Mouse (Mus musculus): ENCODE results near the gene Otof. TPM values are rescaled to one million over a fixed set of nuclear protein-coding genes. Genes with fewer than 3 reads are reported as not detected.

The Otof gene
- total RNA-seq, 2 experiments from 2014 or later: 1.2 to 1.7 TPM

GRCm38 (mm10) chr5:30343107-30343506, 118.6 kb downstream of the Otof start:
- DNase-seq (ENCODE audit: low spot score in 2 of 2): peak in 1 of 2 experiments; percentile 65

DNA sequence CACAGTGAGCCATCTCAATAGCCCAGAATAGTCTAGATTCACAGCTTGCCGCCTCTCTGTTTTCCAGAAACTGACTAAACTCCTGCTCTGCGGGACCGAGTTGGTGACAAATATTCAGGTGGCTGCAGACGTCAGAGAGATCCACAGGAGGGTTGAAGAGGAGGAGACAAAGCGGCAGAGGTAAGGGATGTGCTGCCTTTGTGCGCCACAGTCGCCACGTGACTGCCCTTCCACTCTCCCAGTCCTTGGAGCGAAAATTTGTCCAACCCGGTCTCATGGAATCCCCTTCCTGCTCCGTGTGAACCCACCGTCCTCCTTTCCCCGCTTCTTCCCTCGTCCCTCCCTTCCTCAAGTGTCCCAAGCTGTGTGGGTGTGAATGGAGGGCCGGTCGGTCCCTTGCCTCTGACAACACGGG, 119.1 kb downstream of the Otof start:
- DNase-seq (ENCODE audit: low spot score in 2 of 2): no peak

DNA sequence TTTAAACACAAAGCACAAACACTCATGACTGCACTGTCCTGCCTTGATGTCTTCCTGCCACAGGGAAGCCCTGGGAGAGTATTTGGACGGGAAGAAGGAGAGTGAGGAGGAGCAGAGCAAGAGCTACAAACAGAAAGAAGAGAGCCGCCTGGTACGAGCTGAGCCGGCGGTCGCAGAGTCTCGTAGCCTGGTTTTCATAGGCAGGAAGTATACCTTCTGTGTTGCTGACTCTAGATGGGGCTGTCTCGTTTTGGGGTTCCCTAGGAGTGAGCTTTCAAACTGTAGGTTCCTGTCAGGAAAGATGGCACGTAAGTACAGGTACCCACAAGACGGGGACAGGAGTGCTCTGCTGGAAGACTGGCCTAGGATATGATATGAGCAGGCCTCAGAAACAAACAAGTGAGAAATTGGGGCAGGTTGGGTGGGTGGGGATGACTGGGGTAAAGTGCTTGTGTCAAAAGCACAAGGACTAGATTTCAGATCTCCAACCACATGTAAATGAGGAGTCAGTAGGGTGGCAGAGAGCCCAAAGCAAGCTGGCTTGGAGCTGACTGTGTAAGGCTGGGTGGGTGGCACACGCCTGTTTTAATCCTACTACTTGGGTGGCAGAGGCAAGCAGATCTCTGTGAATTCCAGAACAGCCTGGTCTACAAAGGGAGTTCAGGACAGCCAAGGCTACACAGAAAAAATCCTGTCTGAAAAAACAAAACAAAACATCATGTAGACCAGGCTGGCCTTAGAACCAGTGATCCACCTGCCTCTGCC, 119.9 kb downstream of the Otof start:
- no peak for DNase-seq (ENCODE audit: low spot score in 2 of 2)

DNA sequence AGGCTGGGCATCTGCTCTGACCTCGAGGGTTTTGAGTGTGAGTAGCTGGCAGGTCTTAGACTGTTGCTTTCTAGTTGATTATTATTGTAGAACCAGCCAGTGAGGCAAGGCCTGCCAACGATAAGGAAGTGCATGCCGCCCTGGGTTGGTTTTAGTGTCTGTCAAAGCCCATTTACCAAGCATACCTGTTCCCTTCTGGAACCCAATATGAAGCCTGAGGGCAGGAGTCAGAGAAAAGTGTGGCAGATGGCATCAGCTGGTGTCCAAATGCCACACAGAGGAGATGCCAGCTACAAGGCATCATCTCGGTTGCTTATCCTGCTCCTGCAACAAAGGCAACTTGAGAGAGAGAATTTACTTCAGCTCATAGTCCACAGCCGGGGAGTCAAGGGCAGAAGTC, 120.9 kb downstream of the Otof start:
- DNase-seq (ENCODE audit: low spot score in 2 of 2): no peak

Other genes with a start within 250 kb of the Otof start
- gene Selenoi, start 229.4 kb downstream of the Otof start, total RNA-seq (2021): 10 to 100 TPM; 20.4 to 25.7 TPM
- under 1 TPM; 0.23 to 0.47 TPM for gene Drc1, start 180.5 kb downstream of the Otof start, total RNA-seq (2021)
- gene 1700001C02Rik, start 4.1 kb upstream of the Otof start, total RNA-seq (2021): not detected
- gene Cib4, start 83.9 kb upstream of the Otof start, total RNA-seq (2021): not detected
- 1 to 10 TPM; 2.1 to 3.3 TPM for gene Kcnk3, start 126.2 kb upstream of the Otof start, total RNA-seq (2021)
- gene Slc35f6, start 186.0 kb upstream of the Otof start, total RNA-seq (2021): 10 to 100 TPM; 15.6 to 15.9 TPM
- gene Cenpa, start 204.8 kb upstream of the Otof start, total RNA-seq (2021): 10 to 100 TPM; 28.7 to 39.2 TPM
- gene Dpysl5, start 249.6 kb upstream of the Otof start, total RNA-seq (2021): 1 to 10 TPM; 5.6 to 7.4 TPM

Measured in gastrocnemius, postnatal 4 days (tissue).